Mouse (Mus musculus) ES-E14 (cell line): ENCODE results near the gene Pam.
A peak's percentile ranks its signal among the peaks of the same experiment; 100 is the strongest.

Source experiments
- CHD2 ChIP-seq: IDR thresholded peaks from 2 replicates; pipeline ENCODE4 v1.6.1; 2014; ENCODE audit warnings: mild to moderate bottlenecking, low read depth, low read length, inconsistent platforms
- HCFC1 ChIP-seq: IDR thresholded peaks from 2 replicates; pipeline ENCODE4 v1.6.1; 2012; ENCODE audit warnings: low read length, inconsistent platforms, borderline replicate concordance; ENCODE audit not compliant: insufficient read depth
- MAFK ChIP-seq: IDR thresholded peaks from 2 replicates; pipeline ENCODE4 v1.6.1; 2014; ENCODE audit warnings: mild to moderate bottlenecking, low read depth, low read length, inconsistent platforms; ENCODE audit not compliant: insufficient read depth
- ZC3H11A ChIP-seq: IDR thresholded peaks from 2 replicates; pipeline ENCODE4 v1.6.1; 2012; ENCODE audit warnings: low read depth, mild to moderate bottlenecking, inconsistent platforms, low read length, borderline replicate concordance

- no peak for TF ChIP-seq ZC3H11A
- TF ChIP-seq CHD2: no peak
- TF ChIP-seq HCFC1: no peak
- TF ChIP-seq MAFK: 0 out of 2 replicates have a peak, but pooled peaks have one; percentile 4
Measured at GRCm38 (mm10) chr1:97768906-97769293, 326.5 kb downstream of the Pam start.
